Mouse (Mus musculus): ENCODE results near the gene Arih1.

DNA sequence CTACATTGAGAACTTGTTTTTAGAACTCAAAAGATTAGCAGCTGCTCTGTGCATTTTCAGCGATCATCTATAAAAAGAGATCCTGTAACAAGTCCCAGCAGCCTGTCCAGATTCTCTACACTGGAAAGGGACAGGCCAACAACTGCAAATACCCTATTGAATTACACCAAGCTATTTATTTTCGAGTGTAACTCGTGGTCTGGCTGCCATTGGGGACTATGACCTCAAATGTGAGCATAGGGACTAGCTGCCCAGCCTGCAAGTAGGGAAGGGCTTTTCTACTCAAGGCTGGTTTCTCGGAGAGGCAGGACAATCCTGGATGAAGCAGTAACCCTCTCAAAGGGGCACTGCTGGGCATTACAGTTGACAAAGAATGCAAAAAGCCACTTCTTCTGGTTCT is 97.3 kb downstream of the Arih1 start:
- TF ChIP-seq CTCF (IDR thresholded peaks at IDR 0.05; ENCODE audit: insufficient read depth, low read length) (no peak), POLR2A (IDR thresholded peaks at IDR 0.05; ENCODE audit: borderline replicate concordance, extremely low read depth, low read depth, low read length) (no peak)
